Mouse (Mus musculus): Measurements from ENCODE around the gene Slc30a7. TPM values are rescaled to one million over a fixed set of nuclear protein-coding genes. Genes with fewer than 3 reads are reported as not detected.

Slc30a7 gene
- total RNA-seq, 2 experiments from 2014 or later: 21.9 to 23.8 TPM

- intact Hi-C loops (cut with DNase I): no loop called here
Measured at GRCm38 (mm10) chr3:115996929-115997328, 10.3 kb downstream of the Slc30a7 start.

GRCm38 (mm10) chr3:115993025-115993424 is 14.2 kb downstream of the Slc30a7 start:
- intact Hi-C loops (cut with DNase I): no loop called here
- no peak for DNase-seq (ENCODE audit: low spot score in 2 of 2)

More at GRCm38 (mm10) chr3:115996929-115997328, 10.3 kb downstream of the Slc30a7 start:
- DNase-seq (ENCODE audit: low spot score in 2 of 2): no peak

GRCm38 (mm10) chr3:115992588-115992987 is 14.6 kb downstream of the Slc30a7 start:
- no peak for DNase-seq (ENCODE audit: low spot score in 2 of 2)
- intact Hi-C loops (cut with DNase I): no loop called here

- intact Hi-C loops (cut with DNase I): no loop called here
- DNase-seq (ENCODE audit: low spot score in 2 of 2): no peak
Measured at GRCm38 (mm10) chr3:115992103-115992502, 15.1 kb downstream of the Slc30a7 start.

GRCm38 (mm10) chr3:115985183-115985892 is 21.9 kb downstream of the Slc30a7 start:
- DNase-seq (ENCODE audit: low spot score in 2 of 2): no peak
- intact Hi-C loops (cut with DNase I): no loop called here

GRCm38 (mm10) chr3:115984653-115985052 is 22.6 kb downstream of the Slc30a7 start:
- intact Hi-C loops (cut with DNase I): no loop called here
- no peak for DNase-seq (ENCODE audit: low spot score in 2 of 2)

GRCm38 (mm10) chr3:115983217-115983616 is 24.0 kb downstream of the Slc30a7 start:
- intact Hi-C loops (cut with DNase I): no loop called here
- peak in 1 of 2 experiments; percentile 60 for DNase-seq (ENCODE audit: low spot score in 2 of 2)

GRCm38 (mm10) chr3:115979000-115979399 is 28.2 kb downstream of the Slc30a7 start:
- intact Hi-C loops (cut with DNase I): loop anchor here (1.0 to 2.0 kb wide), 2 partner anchors 42 to 318 kb away; no protein-coding TSS in a partner anchor
- no peak for DNase-seq (ENCODE audit: low spot score in 2 of 2)

- DNase-seq (ENCODE audit: low spot score in 2 of 2): peak in 1 of 2 experiments; percentile 10
- intact Hi-C loops (cut with DNase I): loop anchor here (5.0 kb wide), 1 partner anchor 73 kb away; no protein-coding TSS in a partner anchor
Measured at GRCm38 (mm10) chr3:115974995-115975394, 32.2 kb downstream of the Slc30a7 start.

GRCm38 (mm10) chr3:115974228-115974627 is 33.0 kb downstream of the Slc30a7 start:
- intact Hi-C loops (cut with DNase I): loop anchor here (5.0 kb wide), 1 partner anchor 72 kb away; no protein-coding TSS in a partner anchor
- no peak for DNase-seq (ENCODE audit: low spot score in 2 of 2)

- intact Hi-C loops (cut with DNase I): loop anchor here (5.0 kb wide), 1 partner anchor 70 kb away; no protein-coding TSS in a partner anchor
- no peak for DNase-seq (ENCODE audit: low spot score in 2 of 2)
Measured at GRCm38 (mm10) chr3:115971891-115972646, 35.1 kb downstream of the Slc30a7 start.

- no peak for DNase-seq (ENCODE audit: low spot score in 2 of 2)
- intact Hi-C loops (cut with DNase I): loop anchor here (5.0 kb wide), 1 partner anchor 69 kb away; no protein-coding TSS in a partner anchor
Measured at GRCm38 (mm10) chr3:115971045-115971785, 36.0 kb downstream of the Slc30a7 start.

- intact Hi-C loops (cut with DNase I): no loop called here
- DNase-seq (ENCODE audit: low spot score in 2 of 2): no peak
Measured at GRCm38 (mm10) chr3:115968745-115969530, 38.3 kb downstream of the Slc30a7 start.

- intact Hi-C loops (cut with DNase I): no loop called here
- DNase-seq (ENCODE audit: low spot score in 2 of 2): no peak
Measured at GRCm38 (mm10) chr3:115964071-115964470, 43.1 kb downstream of the Slc30a7 start.

- intact Hi-C loops (cut with DNase I): no loop called here
- DNase-seq (ENCODE audit: low spot score in 2 of 2): no peak
Measured at GRCm38 (mm10) chr3:115963597-115963996, 43.6 kb downstream of the Slc30a7 start.

- intact Hi-C loops (cut with DNase I): no loop called here
- DNase-seq (ENCODE audit: low spot score in 2 of 2): no peak
Measured at GRCm38 (mm10) chr3:115962028-115962415, 45.2 kb downstream of the Slc30a7 start.

- intact Hi-C loops (cut with DNase I): no loop called here
- DNase-seq (ENCODE audit: low spot score in 2 of 2): no peak
Measured at GRCm38 (mm10) chr3:115961311-115962027, 45.7 kb downstream of the Slc30a7 start.

GRCm38 (mm10) chr3:115957223-115957622 is 50.0 kb downstream of the Slc30a7 start:
- no peak for DNase-seq (ENCODE audit: low spot score in 2 of 2)
- intact Hi-C loops (cut with DNase I): no loop called here

- intact Hi-C loops (cut with DNase I): no loop called here
- DNase-seq (ENCODE audit: low spot score in 2 of 2): no peak
Measured at GRCm38 (mm10) chr3:115953088-115953487, 54.1 kb downstream of the Slc30a7 start.
